Mouse (Mus musculus): ENCODE results near the gene Ar. TPM values are rescaled to one million over a fixed set of nuclear protein-coding genes. Genes with fewer than 3 reads are reported as not detected.

Gene Ar
- polyA plus RNA-seq, 1 experiment from 2014 or later, result 0.01 TPM

- WGBS (ENCODE audit: insufficient replicate concordance), result 62% methylated on average over 1 of the region's 1 CpGs
These were observed 67.5 kb downstream of the Ar start for GRCm38 (mm10) chrX:98216103-98216502.

GRCm38 (mm10) chrX:98239011-98239410 is 90.4 kb downstream of the Ar start:
- no peaks in the 10 kb centered on the region for H3K4me1 ChIP-seq (ENCODE audit: insufficient read depth)
- no peak overlapping the region for H3K27ac ChIP-seq (ENCODE audit: low read depth)
- no peak overlapping the region for H3K4me2 ChIP-seq (ENCODE audit: low read depth, low read length)
- no peaks in the 10 kb centered on the region for H3K9me3 ChIP-seq (ENCODE audit: low read length)
- H3K27me3 ChIP-seq (ENCODE audit: insufficient read depth, low read length), result no peaks in the 10 kb centered on the region
- whole genome bisulfite sequencing (ENCODE audit: insufficient replicate concordance), result 55% methylated on average over 4 of the region's 4 CpGs
- no peak overlapping the region for H3K9ac ChIP-seq (replicated peaks)
- TF ChIP-seq CTCF (IDR thresholded peaks at IDR 0.05; ENCODE audit: low read depth) (no peak), EP300 (IDR thresholded peaks at IDR 0.05; ENCODE audit: low read depth) (no peak)
- H3K4me3 ChIP-seq (ENCODE audit: low read depth, low read length), result no peak overlapping the region
- ATAC-seq (no peak), DNase-seq (no peak)
- no peaks in the 10 kb centered on the region for H3K36me3 ChIP-seq (replicated peaks; ENCODE audit: insufficient read depth, low read length)

More at GRCm38 (mm10) chrX:98216103-98216502, 67.5 kb downstream of the Ar start:
- no peak overlapping the region for H3K9ac ChIP-seq (replicated peaks)
- no peak overlapping the region for H3K4me3 ChIP-seq (ENCODE audit: low read depth, low read length)
- no peak for ATAC-seq
- H3K4me2 ChIP-seq (ENCODE audit: low read depth, low read length), result no peak overlapping the region
- no peaks in the 10 kb centered on the region for H3K9me3 ChIP-seq (ENCODE audit: low read length)
- TF ChIP-seq EP300 (IDR thresholded peaks at IDR 0.05; ENCODE audit: low read depth) (no peak), CTCF (IDR thresholded peaks at IDR 0.05; ENCODE audit: low read depth) (no peak)
- H3K4me1 ChIP-seq (ENCODE audit: insufficient read depth), result no peaks in the 10 kb centered on the region
- no peaks in the 10 kb centered on the region for H3K36me3 ChIP-seq (replicated peaks; ENCODE audit: insufficient read depth, low read length)
- no peak for DNase-seq
- H3K27ac ChIP-seq (ENCODE audit: low read depth), result no peak overlapping the region
- no peaks in the 10 kb centered on the region for H3K27me3 ChIP-seq (ENCODE audit: insufficient read depth, low read length)

- Histone ChIP-seq H3K27me3 (ENCODE audit: insufficient read depth, low read length) (no peaks in the 10 kb centered on the region), H3K36me3 (replicated peaks; ENCODE audit: insufficient read depth, low read length) (no peaks in the 10 kb centered on the region), H3K9me3 (ENCODE audit: low read length) (no peaks in the 10 kb centered on the region), H3K27ac (ENCODE audit: low read depth) (no peak overlapping the region), H3K4me2 (ENCODE audit: low read depth, low read length) (no peak overlapping the region), H3K9ac (replicated peaks) (no peak overlapping the region), H3K4me1 (ENCODE audit: insufficient read depth) (no peaks in the 10 kb centered on the region), H3K4me3 (ENCODE audit: low read depth, low read length) (no peak overlapping the region)
- DNase-seq (no peak), ATAC-seq (no peak)
- TF ChIP-seq EP300 (IDR thresholded peaks at IDR 0.05; ENCODE audit: low read depth) (no peak), CTCF (IDR thresholded peaks at IDR 0.05; ENCODE audit: low read depth) (no peak)
- 70% methylated on average over 2 of the region's 2 CpGs for WGBS (ENCODE audit: insufficient replicate concordance)
These were observed 96.5 kb downstream of the Ar start for GRCm38 (mm10) chrX:98245108-98245507.

- 68% methylated on average over 4 of the region's 4 CpGs for WGBS (ENCODE audit: insufficient replicate concordance)
- no peak for ATAC-seq
These were observed 99.8 kb downstream of the Ar start for GRCm38 (mm10) chrX:98248363-98248762.

GRCm38 (mm10) chrX:98259620-98260019 is 111.1 kb downstream of the Ar start:
- Histone ChIP-seq H3K4me3 (ENCODE audit: low read depth, low read length) (no peak overlapping the region), H3K9ac (replicated peaks) (no peak overlapping the region), H3K4me1 (ENCODE audit: insufficient read depth) (no peaks in the 10 kb centered on the region), H3K4me2 (ENCODE audit: low read depth, low read length) (no peak overlapping the region), H3K27me3 (ENCODE audit: insufficient read depth, low read length) (no peaks in the 10 kb centered on the region), H3K36me3 (replicated peaks; ENCODE audit: insufficient read depth, low read length) (no peaks in the 10 kb centered on the region), H3K27ac (ENCODE audit: low read depth) (no peak overlapping the region), H3K9me3 (ENCODE audit: low read length) (no peaks in the 10 kb centered on the region)
- no peak for DNase-seq
- TF ChIP-seq CTCF (IDR thresholded peaks at IDR 0.05; ENCODE audit: low read depth) (no peak), EP300 (IDR thresholded peaks at IDR 0.05; ENCODE audit: low read depth) (no peak)
- no peak for ATAC-seq
- 57% methylated on average over 2 of the region's 2 CpGs for WGBS (ENCODE audit: insufficient replicate concordance)

More at GRCm38 (mm10) chrX:98248363-98248762, 99.8 kb downstream of the Ar start:
- no peaks in the 10 kb centered on the region for H3K27me3 ChIP-seq (ENCODE audit: insufficient read depth, low read length)
- no peaks in the 10 kb centered on the region for H3K9me3 ChIP-seq (ENCODE audit: low read length)
- H3K9ac ChIP-seq (replicated peaks), result no peak overlapping the region
- no peak for DNase-seq
- no peak overlapping the region for H3K4me3 ChIP-seq (ENCODE audit: low read depth, low read length)
- no peaks in the 10 kb centered on the region for H3K36me3 ChIP-seq (replicated peaks; ENCODE audit: insufficient read depth, low read length)
- H3K4me1 ChIP-seq (ENCODE audit: insufficient read depth), result no peaks in the 10 kb centered on the region
- no peak overlapping the region for H3K27ac ChIP-seq (ENCODE audit: low read depth)
- H3K4me2 ChIP-seq (ENCODE audit: low read depth, low read length), result no peak overlapping the region
- TF ChIP-seq CTCF (IDR thresholded peaks at IDR 0.05; ENCODE audit: low read depth) (no peak), EP300 (IDR thresholded peaks at IDR 0.05; ENCODE audit: low read depth) (no peak)

GRCm38 (mm10) chrX:98265755-98266154 is 117.2 kb downstream of the Ar start:
- no peaks in the 10 kb centered on the region for H3K9me3 ChIP-seq (ENCODE audit: low read length)
- no peak for ATAC-seq
- WGBS (ENCODE audit: insufficient replicate concordance), result 67% methylated on average over 2 of the region's 2 CpGs
- no peak for TF ChIP-seq CTCF (IDR thresholded peaks at IDR 0.05; ENCODE audit: low read depth)
- no peak for TF ChIP-seq EP300 (IDR thresholded peaks at IDR 0.05; ENCODE audit: low read depth)
- no peak overlapping the region for H3K4me2 ChIP-seq (ENCODE audit: low read depth, low read length)
- H3K9ac ChIP-seq (replicated peaks), result no peak overlapping the region
- no peak for DNase-seq
- no peak overlapping the region for H3K4me3 ChIP-seq (ENCODE audit: low read depth, low read length)
- H3K36me3 ChIP-seq (replicated peaks; ENCODE audit: insufficient read depth, low read length), result no peaks in the 10 kb centered on the region
- H3K4me1 ChIP-seq (ENCODE audit: insufficient read depth), result no peaks in the 10 kb centered on the region
- H3K27me3 ChIP-seq (ENCODE audit: insufficient read depth, low read length), result no peaks in the 10 kb centered on the region
- no peak overlapping the region for H3K27ac ChIP-seq (ENCODE audit: low read depth)

- no peaks in the 10 kb centered on the region for H3K27me3 ChIP-seq (ENCODE audit: insufficient read depth, low read length)
- H3K4me3 ChIP-seq (ENCODE audit: low read depth, low read length), result no peak overlapping the region
- DNase-seq (no peak), ATAC-seq (no peak)
- no peaks in the 10 kb centered on the region for H3K4me1 ChIP-seq (ENCODE audit: insufficient read depth)
- TF ChIP-seq EP300 (IDR thresholded peaks at IDR 0.05; ENCODE audit: low read depth) (no peak), CTCF (IDR thresholded peaks at IDR 0.05; ENCODE audit: low read depth) (no peak)
- H3K9me3 ChIP-seq (ENCODE audit: low read length), result no peaks in the 10 kb centered on the region
- no peak overlapping the region for H3K27ac ChIP-seq (ENCODE audit: low read depth)
- H3K4me2 ChIP-seq (ENCODE audit: low read depth, low read length), result no peak overlapping the region
- no peaks in the 10 kb centered on the region for H3K36me3 ChIP-seq (replicated peaks; ENCODE audit: insufficient read depth, low read length)
- H3K9ac ChIP-seq (replicated peaks), result no peak overlapping the region
These were observed 122.8 kb downstream of the Ar start for GRCm38 (mm10) chrX:98271361-98271760.
